Mouse (Mus musculus) liver, adult 2 months (tissue): Measurements from ENCODE around the gene Appbp2. TPM values are rescaled to one million over a fixed set of nuclear protein-coding genes. Genes with fewer than 3 reads are reported as not detected.

ENCODE experiments used
- DNase-seq: peaks from one replicate; pipeline ENCODE4 v3.0.0-alpha.2; 2011; ENCODE audit warnings: low read depth, low spot score; ENCODE audit errors: extremely low read depth
- H3K27ac ChIP-seq: fragments of 200-500 bp; replicated peaks from 2 replicates; pipeline ENCODE4 v1.5.1; 2012; ENCODE audit warnings: low read depth, mild to moderate bottlenecking, control low read depth, inconsistent platforms, low read length; ENCODE audit not compliant: insufficient read depth
- H3K27me3 ChIP-seq: fragments of 200-500 bp; 2 replicates; pipeline ENCODE4 v1.6.1; 2012; ENCODE audit warnings: mild to moderate bottlenecking, moderate library complexity, low read length, inconsistent platforms; ENCODE audit not compliant: control insufficient read depth, insufficient read depth
- H3K36me3 ChIP-seq: fragments of 200-500 bp; 2 replicates; pipeline ENCODE4 v1.6.1; 2012; ENCODE audit warnings: low read length, inconsistent platforms; ENCODE audit not compliant: control insufficient read depth, insufficient read depth
- H3K4me1 ChIP-seq: fragments of 200-500 bp; 2 replicates; pipeline ENCODE4 v1.6.1; 2011; ENCODE audit warnings: low read length; ENCODE audit not compliant: control insufficient read depth, insufficient read depth
- H3K4me3 ChIP-seq: fragments of 200-500 bp; 2 replicates; pipeline ENCODE4 v1.5.1; 2011; ENCODE audit warnings: low read depth, mild to moderate bottlenecking, control low read depth, low read length, moderate library complexity; ENCODE audit not compliant: insufficient read depth
- H3K79me2 ChIP-seq: fragments of 200-500 bp; 2 replicates; pipeline ENCODE4 v1.6.1; 2012; ENCODE audit warnings: inconsistent platforms, mild to moderate bottlenecking, low read length, moderate library complexity; ENCODE audit not compliant: control insufficient read depth, insufficient read depth
- H3K9ac ChIP-seq: fragments of 200-500 bp; 2 replicates; pipeline ENCODE4 v1.6.1; 2012; ENCODE audit warnings: low read depth, mild to moderate bottlenecking, control low read depth, inconsistent platforms, low read length
- CTCF ChIP-seq: fragments of 200-500 bp; IDR thresholded peaks from 2 replicates; pipeline ENCODE4 v1.5.1; 2011; ENCODE audit warnings: low read depth, low read length, control low read depth
- POLR2A ChIP-seq: fragments of 200-500 bp; IDR thresholded peaks from 2 replicates; pipeline ENCODE4 v1.6.1; 2011; ENCODE audit warnings: low read length, control low read depth; ENCODE audit not compliant: insufficient read depth; ENCODE audit errors: extremely low read depth
- WGBS: fragments of 180-500 bp; shearing (Covaris S2); methylation state at CpG from one replicate; pipeline ENCODE4 v1.1.7; 2018; 5-methylcytosine and 5-hydroxymethylcytosine counted together
- polyA plus RNA-seq: library from polyadenylated mRNA; depleted of rRNA; stranded (reverse); fragments of >200 nt; gene quantifications from 2 replicates; pipeline ENCODE4 v1.2.3, GENCODE M21; 2012
- total RNA-seq: library from RNA; depleted of rRNA; stranded (reverse); fragments of >200 nt; gene quantifications from 2 replicates; pipeline ENCODE4 v1.2.3, GENCODE M21; 2014

Gene Appbp2
- total and polyA plus RNA-seq, 2 experiments = 5.5 to 10.5 TPM

GRCm38 (mm10) chr11:85270631-85271030 is 35.7 kb upstream of the Appbp2 start:
- DNase-seq = peak; percentile 50
- Histone ChIP-seq H3K27me3 (no peaks in the 10 kb centered on the region), H3K9ac (no peak overlapping the region), H3K27ac (no peak overlapping the region), H3K4me3 (no peak overlapping the region), H3K79me2 (no peaks in the 10 kb centered on the region), H3K4me1 (no peaks in the 10 kb centered on the region), H3K36me3 (no peaks in the 10 kb centered on the region)
- WGBS = 76% methylated on average over 3 of the region's 3 CpGs
- peak; percentile 33; the same call in 1 of the 2 replicates for TF ChIP-seq CTCF
- TF ChIP-seq POLR2A = no peak

GRCm38 (mm10) chr11:85267393-85267792 is 32.5 kb upstream of the Appbp2 start:
- no peak overlapping the region for H3K9ac ChIP-seq
- H3K79me2 ChIP-seq = no peaks in the 10 kb centered on the region
- H3K27ac ChIP-seq = no peak overlapping the region
- H3K4me1 ChIP-seq = no peaks in the 10 kb centered on the region
- no peak overlapping the region for H3K4me3 ChIP-seq
- no peaks in the 10 kb centered on the region for H3K36me3 ChIP-seq
- 98% methylated on average over 1 of the region's 1 CpGs for WGBS
- no peak for DNase-seq
- H3K27me3 ChIP-seq = no peaks in the 10 kb centered on the region
- TF ChIP-seq CTCF (no peak), POLR2A (no peak)

- no peak overlapping the region for H3K4me3 ChIP-seq
- H3K9ac ChIP-seq = no peak overlapping the region
- 67% methylated on average over 5 of the region's 5 CpGs for WGBS
- H3K79me2 ChIP-seq = no peaks in the 10 kb centered on the region
- no peak for TF ChIP-seq CTCF
- no peak for TF ChIP-seq POLR2A
- H3K36me3 ChIP-seq = no peaks in the 10 kb centered on the region
- no peak overlapping the region for H3K27ac ChIP-seq
- no peak for DNase-seq
- H3K27me3 ChIP-seq = no peaks in the 10 kb centered on the region
- no peaks in the 10 kb centered on the region for H3K4me1 ChIP-seq
Measured at GRCm38 (mm10) chr11:85264635-85265034, 29.7 kb upstream of the Appbp2 start.

- WGBS = 22% methylated on average over 7 of the region's 7 CpGs
Measured at GRCm38 (mm10) chr11:85261192-85261591, 26.3 kb upstream of the Appbp2 start.

GRCm38 (mm10) chr11:85258966-85259365 is 24.0 kb upstream of the Appbp2 start:
- Histone ChIP-seq H3K4me3 (no peak overlapping the region), H3K27me3 (no peaks in the 10 kb centered on the region), H3K27ac (no peak overlapping the region), H3K4me1 (peaks cover 3% of the 10 kb centered on the region), H3K36me3 (no peaks in the 10 kb centered on the region), H3K9ac (no peak overlapping the region), H3K79me2 (no peaks in the 10 kb centered on the region)
- peak; percentile 87 for DNase-seq
- no peak for TF ChIP-seq POLR2A
- no peak for TF ChIP-seq CTCF
- WGBS = 31% methylated on average over 11 of the region's 11 CpGs

More at GRCm38 (mm10) chr11:85261192-85261591, 26.3 kb upstream of the Appbp2 start:
- peaks cover 3% of the 10 kb centered on the region for H3K4me1 ChIP-seq
- H3K79me2 ChIP-seq = no peaks in the 10 kb centered on the region
- H3K9ac ChIP-seq = no peak overlapping the region
- TF ChIP-seq CTCF (peak; percentile 25; the same call in 1 of the 2 replicates), POLR2A (no peak)
- DNase-seq = peak; percentile 39
- H3K27me3 ChIP-seq = no peaks in the 10 kb centered on the region
- H3K36me3 ChIP-seq = no peaks in the 10 kb centered on the region
- H3K27ac ChIP-seq = no peak overlapping the region
- H3K4me3 ChIP-seq = no peak overlapping the region

- TF ChIP-seq POLR2A = no peak
- TF ChIP-seq CTCF = no peak
- H3K27ac ChIP-seq = no peak overlapping the region
Measured at GRCm38 (mm10) chr11:85255471-85256027, 20.6 kb upstream of the Appbp2 start.

More at GRCm38 (mm10) chr11:85255471-85256027, 20.6 kb upstream of the Appbp2 start:
- Histone ChIP-seq H3K79me2 (no peaks in the 10 kb centered on the region), H3K9ac (no peak overlapping the region), H3K4me1 (peaks cover 3% of the 10 kb centered on the region), H3K36me3 (no peaks in the 10 kb centered on the region), H3K27me3 (no peaks in the 10 kb centered on the region), H3K4me3 (no peak overlapping the region)
- 59% methylated on average over 3 of the region's 3 CpGs for WGBS
- DNase-seq = no peak
